Mouse (Mus musculus) B cell, adult 62 days (primary cell): ENCODE results near the gene Olfr669. TPM values are rescaled to one million over a fixed set of nuclear protein-coding genes. Genes with fewer than 3 reads are reported as not detected.

ENCODE experiments used
- total RNA-seq: library from RNA; stranded (reverse); gene quantifications from 4 replicates; pipeline ENCODE4 v1.2.4, GENCODE M21; 2023

Olfr669 gene
- total RNA-seq: not detected in 4 replicates

GRCm38 (mm10) chr7:104933940-104934339, at the start of gene Olfr669:
TSS of gene Olfr669 (plus strand) at chr7:104934240.

GRCm38 (mm10) chr7:104895852-104896251, 38.2 kb upstream of the Olfr669 start, which contains the start of gene Olfr666:
TSS of gene Olfr666 (minus strand) at chr7:104895952.

DNA sequence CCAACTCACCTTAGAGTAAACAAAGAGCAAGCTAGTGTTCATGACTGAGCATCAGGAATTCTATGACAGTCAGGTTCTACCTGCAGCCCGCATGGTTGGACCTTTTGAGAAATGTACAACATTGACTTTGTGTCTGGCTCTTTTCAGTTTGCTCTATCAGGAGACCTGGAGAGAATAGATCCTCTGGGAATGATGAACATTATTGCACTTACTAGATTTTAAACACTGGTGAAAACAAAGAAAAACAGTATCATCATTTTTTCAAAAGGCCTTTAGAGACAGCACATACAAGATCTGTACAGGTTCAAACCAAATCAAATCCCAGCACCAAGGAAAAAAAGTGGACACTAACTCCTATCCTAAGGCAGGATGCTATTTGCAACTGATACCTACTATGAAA, 12.7 kb upstream of the Olfr669 start, which contains the start of gene Olfr667:
Gene Olfr667, minus strand, starts transcription at position 101 of the 400 bp plus-strand sequence.

DNA sequence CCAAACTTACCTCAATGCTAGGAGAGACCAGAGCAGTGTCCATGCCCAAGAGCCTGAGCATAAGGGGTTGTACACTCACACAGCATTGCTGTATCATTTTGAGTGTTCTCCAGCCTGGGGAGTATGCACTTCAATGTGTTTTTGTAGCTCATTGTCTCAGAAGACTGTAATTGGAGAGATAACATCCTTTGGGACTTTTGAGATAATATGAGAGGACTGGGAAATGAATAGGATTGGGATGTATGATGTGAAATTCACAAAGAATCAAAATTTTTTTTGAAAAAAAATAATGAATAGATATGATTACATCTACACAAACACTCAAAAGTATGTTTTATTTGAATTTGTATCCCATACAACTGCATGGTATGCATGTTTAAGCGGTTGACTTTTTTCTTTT, 6.1 kb upstream of the Olfr669 start, which contains the start of gene Olfr668:
Gene Olfr668, minus strand, starts transcription at position 101 of the 400 bp plus-strand sequence.

DNA sequence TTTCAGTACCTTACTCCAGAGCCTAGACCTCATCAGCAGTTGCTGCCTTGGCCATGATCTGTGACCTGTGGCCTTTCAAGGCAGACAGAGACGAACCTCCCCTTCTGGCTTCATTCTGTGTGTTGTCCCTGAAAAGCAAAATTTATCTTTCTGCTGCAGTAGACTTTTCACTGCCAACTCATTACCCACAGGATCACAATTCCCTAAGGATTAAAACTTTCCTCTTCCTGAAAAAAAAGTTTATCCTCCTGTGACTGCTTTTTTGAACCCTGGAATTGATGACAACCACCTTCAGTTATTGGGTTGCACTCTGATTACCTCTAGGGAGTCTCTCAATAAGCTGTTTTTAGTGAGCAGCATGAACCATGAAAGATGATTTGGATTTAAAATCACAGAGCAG, 28.5 kb downstream of the Olfr669 start, which contains the start of gene Olfr670:
Gene Olfr670, minus strand, starts transcription at position 101 of the 400 bp plus-strand sequence.

GRCm38 (mm10) chr7:104979026-104979425, 45.0 kb downstream of the Olfr669 start, which contains the start of gene Olfr671:
TSS of gene Olfr671 (minus strand) at chr7:104979126.

Other genes starting within 250 kb of the Olfr669 start
- not detected in 4 replicates for gene Olfr661, start 247.7 kb upstream of the Olfr669 start, total RNA-seq
- not detected in 4 replicates for gene Usp17le, start 156.8 kb upstream of the Olfr669 start, total RNA-seq
- gene Usp17lb, start 91.6 kb upstream of the Olfr669 start, total RNA-seq: not detected in 4 replicates
- not detected in 4 replicates for gene Usp17la, start 77.2 kb upstream of the Olfr669 start, total RNA-seq
- gene Olfr665, start 56.2 kb upstream of the Olfr669 start, total RNA-seq: not detected in 4 replicates
- not detected in 4 replicates for gene Olfr666, start 38.3 kb upstream of the Olfr669 start, total RNA-seq
- gene Olfr667, start 12.8 kb upstream of the Olfr669 start, total RNA-seq: not detected in 4 replicates
- not detected in 4 replicates for gene Olfr668, start 6.2 kb upstream of the Olfr669 start, total RNA-seq
- gene Olfr670, start 28.4 kb downstream of the Olfr669 start, total RNA-seq: not detected in 4 replicates
- gene Olfr671, start 44.9 kb downstream of the Olfr669 start, total RNA-seq: not detected in 4 replicates
- gene Olfr672, start 67.8 kb downstream of the Olfr669 start, total RNA-seq: not detected in 4 replicates
- gene Olfr675, start 94.2 kb downstream of the Olfr669 start, total RNA-seq: not detected in 4 replicates
- gene Olfr676, start 98.5 kb downstream of the Olfr669 start, total RNA-seq: not detected in 4 replicates
- gene Olfr677, start 117.1 kb downstream of the Olfr669 start, total RNA-seq: not detected in 4 replicates
- not detected in 4 replicates for gene Olfr678, start 130.2 kb downstream of the Olfr669 start, total RNA-seq
- not detected in 4 replicates for gene Olfr679, start 147.0 kb downstream of the Olfr669 start, total RNA-seq
- not detected in 4 replicates for gene Olfr680-ps1, start 158.6 kb downstream of the Olfr669 start, total RNA-seq
- gene Olfr681, start 182.6 kb downstream of the Olfr669 start, total RNA-seq: not detected in 4 replicates
- not detected in 4 replicates for gene Olfr683, start 212.8 kb downstream of the Olfr669 start, total RNA-seq
- not detected in 4 replicates for gene Olfr684, start 229.4 kb downstream of the Olfr669 start, total RNA-seq